Mouse (Mus musculus) limb, embryonic 15.5 days (tissue): Measurements from ENCODE around the gene Foxd1. TPM values are rescaled to one million over a fixed set of nuclear protein-coding genes. Genes with fewer than 3 reads are reported as not detected.

ENCODE experiments used
- ATAC-seq: fragments of 200-750 bp; cut with Nextera tagmentation; 2 replicates; pipeline ENCODE4 v1.8.0; 2017; ENCODE audit warnings: low read depth, moderate TSS enrichment; ENCODE audit not compliant: insufficient number of reproducible peaks, low FRiP score, low TSS enrichment
- H3K27ac ChIP-seq: fragments of 300-500 bp; sonication (generic); 2 replicates; pipeline ENCODE4 v1.5.1; 2015; ENCODE audit warnings: moderate library complexity, mild to moderate bottlenecking, inconsistent platforms
- H3K27me3 ChIP-seq: fragments of 300-500 bp; sonication (generic); 2 replicates; pipeline ENCODE4 v1.6.1; 2015; ENCODE audit warnings: inconsistent platforms
- H3K36me3 ChIP-seq: fragments of 300-500 bp; sonication (generic); 2 replicates; pipeline ENCODE4 v1.6.1; 2015; ENCODE audit warnings: inconsistent platforms
- H3K4me1 ChIP-seq: fragments of 300-500 bp; sonication (generic); 2 replicates; pipeline ENCODE4 v1.6.1; 2015; ENCODE audit warnings: inconsistent platforms
- H3K4me2 ChIP-seq: fragments of 300-500 bp; sonication (generic); 2 replicates; pipeline ENCODE4 v1.6.1; 2015; ENCODE audit warnings: mild to moderate bottlenecking, inconsistent platforms
- H3K4me3 ChIP-seq: fragments of 300-500 bp; sonication (generic); 2 replicates; pipeline ENCODE4 v1.5.1; 2015; ENCODE audit warnings: mild to moderate bottlenecking, inconsistent platforms
- H3K9ac ChIP-seq: fragments of 300-500 bp; sonication (generic); 2 replicates; pipeline ENCODE4 v1.6.1; 2015; ENCODE audit warnings: inconsistent platforms
- H3K9me3 ChIP-seq: fragments of 300-500 bp; sonication (generic); 2 replicates; pipeline ENCODE4 v1.6.1; 2016; ENCODE audit warnings: inconsistent platforms
- WGBS: fragments of 180-500 bp; shearing (Covaris S2); methylation state at CpG from one replicate; pipeline ENCODE4 v1.1.7; 2015; 5-methylcytosine and 5-hydroxymethylcytosine counted together
- polyA plus RNA-seq: library from polyadenylated mRNA; unstranded; fragments of >200 nt; fragmentation: Nextera tagmentation; extraction: Ambion mirVana; gene quantifications from 2 replicates; pipeline ENCODE4 v1.2.1, GENCODE M21; 2015

The Foxd1 gene
- polyA plus RNA-seq, 1 experiment from 2014 or later: 0.29 TPM

DNA sequence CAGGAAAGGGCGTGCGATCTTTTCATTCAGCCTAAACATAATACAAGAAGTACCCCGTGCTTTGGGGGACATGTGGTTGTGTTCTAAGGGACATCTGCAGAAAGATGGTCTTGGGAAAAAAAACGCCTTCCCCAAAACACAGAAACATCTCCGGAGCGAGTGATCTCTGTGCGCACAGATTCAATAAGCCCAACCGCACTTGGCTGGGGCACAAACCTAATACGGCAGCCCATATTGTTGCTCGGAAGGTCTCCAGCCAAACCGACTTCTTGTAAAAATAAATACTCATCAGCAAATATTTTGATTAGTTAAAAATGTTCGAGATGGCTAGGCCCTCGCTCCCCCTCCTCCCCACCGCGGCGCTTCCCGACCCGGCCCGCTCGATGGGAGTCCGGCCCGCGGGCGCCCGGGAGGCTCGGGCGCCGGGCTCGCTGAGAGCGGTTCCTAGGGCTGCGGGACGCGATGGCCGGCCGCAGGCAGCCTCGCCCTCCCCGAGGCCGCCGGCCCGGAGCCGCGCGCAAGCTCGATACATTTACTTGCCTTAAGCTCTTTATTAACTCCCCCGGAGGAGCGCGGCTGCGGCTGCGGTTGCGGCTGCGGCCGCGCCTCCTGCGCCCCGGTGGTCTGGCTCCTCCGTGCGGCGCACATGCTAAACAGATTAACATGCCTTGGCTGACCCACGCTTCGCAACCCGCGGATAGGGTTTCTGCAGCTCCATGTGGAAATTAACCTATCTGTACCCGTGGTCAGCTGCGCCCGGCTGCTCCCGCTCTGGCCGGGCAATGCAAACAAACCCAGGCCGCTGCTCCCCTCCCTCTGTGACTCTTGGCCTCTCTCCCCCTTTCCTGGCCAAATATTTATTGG is 37.0 kb downstream of the Foxd1 start:
- H3K9ac ChIP-seq: peak overlapping the region; percentile 39; the same call in 1 of the 2 replicates
- peaks cover 64% of the 10 kb centered on the region for H3K27me3 ChIP-seq
- 1% methylated on average over 68 of the region's 68 CpGs for WGBS
- ATAC-seq: peak; percentile 76
- H3K9me3 ChIP-seq: no peaks in the 10 kb centered on the region
- peak overlapping the region; percentile 46 for H3K4me3 ChIP-seq
- peak overlapping the region; percentile 81 for H3K27ac ChIP-seq
- H3K4me2 ChIP-seq: peak overlapping the region; percentile 88
- H3K4me1 ChIP-seq: peaks cover 34% of the 10 kb centered on the region
- H3K36me3 ChIP-seq: no peaks in the 10 kb centered on the region

DNA sequence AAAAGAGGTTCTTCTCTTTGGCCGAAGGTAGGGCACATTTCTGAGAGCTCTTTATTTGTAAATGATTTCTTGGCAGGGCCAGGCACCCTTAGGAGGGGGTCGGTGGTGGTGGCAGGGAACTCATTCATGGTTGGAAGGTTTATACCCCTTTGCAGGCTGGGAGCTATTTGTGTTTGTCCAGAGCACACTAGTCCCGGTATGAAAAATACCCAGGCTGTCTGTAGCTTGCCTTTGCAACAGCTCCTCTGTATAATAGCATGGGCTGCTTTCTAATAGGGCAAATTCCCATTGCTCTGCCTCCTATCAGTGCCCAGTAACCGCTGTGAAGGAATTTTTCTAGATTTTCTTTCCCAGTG is 37.6 kb downstream of the Foxd1 start:
- Histone ChIP-seq H3K9ac (no peak overlapping the region), H3K4me3 (peak overlapping the region; percentile 46), H3K4me1 (peaks cover 34% of the 10 kb centered on the region), H3K27me3 (peaks cover 64% of the 10 kb centered on the region), H3K27ac (peak overlapping the region; percentile 81), H3K4me2 (peak overlapping the region; percentile 88), H3K9me3 (no peaks in the 10 kb centered on the region), H3K36me3 (no peaks in the 10 kb centered on the region)
- peak; percentile 57 for ATAC-seq
- WGBS: 4% methylated on average over 4 of the region's 4 CpGs

DNA sequence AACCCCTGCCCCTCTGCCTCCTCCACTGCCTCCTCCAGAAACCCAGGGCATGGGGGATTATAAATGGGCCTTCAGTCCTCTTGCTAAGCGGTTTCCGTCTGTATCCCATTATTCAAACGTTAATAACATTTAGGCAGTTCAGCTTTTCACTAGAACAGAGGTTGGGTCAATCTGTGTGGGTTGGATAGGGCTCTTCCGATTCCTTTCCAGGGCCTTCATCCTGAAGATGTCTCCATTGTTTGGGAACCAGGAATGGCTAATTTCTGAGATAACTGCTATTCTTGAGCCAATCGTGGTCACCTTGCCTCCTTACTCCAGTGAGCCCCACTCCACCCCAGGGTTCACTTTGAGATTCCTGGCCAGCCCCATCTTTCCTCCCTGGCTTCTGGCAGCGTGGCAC is 38.0 kb downstream of the Foxd1 start:
- ATAC-seq: no peak
- peaks cover 67% of the 10 kb centered on the region for H3K27me3 ChIP-seq
- no peak overlapping the region for H3K9ac ChIP-seq
- no peaks in the 10 kb centered on the region for H3K9me3 ChIP-seq
- no peak overlapping the region for H3K4me3 ChIP-seq
- H3K27ac ChIP-seq: peak overlapping the region; percentile 81
- WGBS: 26% methylated on average over 6 of the region's 6 CpGs
- H3K36me3 ChIP-seq: no peaks in the 10 kb centered on the region
- peak overlapping the region; percentile 88 for H3K4me2 ChIP-seq
- H3K4me1 ChIP-seq: peaks cover 34% of the 10 kb centered on the region

DNA sequence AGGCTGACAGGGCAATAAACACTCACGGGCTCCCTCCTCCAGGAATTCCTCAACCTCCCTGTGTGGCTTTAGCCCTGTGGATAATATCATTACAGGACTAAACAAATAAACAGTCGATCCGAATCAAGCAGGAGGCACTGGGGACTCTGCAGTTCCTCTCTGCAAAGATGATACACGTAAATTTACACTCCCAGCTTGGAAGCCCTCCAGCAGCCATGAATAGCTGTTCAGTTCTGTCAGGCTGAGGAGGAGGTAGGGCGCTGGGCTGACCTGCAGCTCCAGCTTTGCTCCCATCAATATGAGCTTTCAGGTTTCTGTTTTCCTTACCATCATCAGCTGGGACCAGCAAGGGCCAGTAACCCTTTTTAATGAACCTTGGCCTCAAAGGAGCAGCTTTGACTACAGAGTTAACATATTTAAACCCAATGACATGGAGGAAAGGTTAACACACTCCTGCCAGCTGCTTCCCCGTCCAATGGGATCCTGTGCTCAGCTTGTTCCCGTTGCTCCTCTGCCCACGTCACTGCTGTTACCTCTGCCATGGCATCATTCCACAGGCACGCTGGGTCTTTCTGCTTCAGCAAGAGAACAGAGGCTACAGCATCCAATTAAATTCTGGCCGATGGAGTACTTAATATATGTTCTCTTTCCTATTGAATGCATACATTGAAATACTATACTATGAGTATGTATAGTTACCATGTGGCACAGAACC is 39.5 kb downstream of the Foxd1 start:
- no peak overlapping the region for H3K4me3 ChIP-seq
- H3K36me3 ChIP-seq: no peaks in the 10 kb centered on the region
- peaks cover 65% of the 10 kb centered on the region for H3K27me3 ChIP-seq
- H3K4me1 ChIP-seq: peaks cover 34% of the 10 kb centered on the region
- no peak overlapping the region for H3K27ac ChIP-seq
- ATAC-seq: peak; percentile 31; the same call in 1 of the 2 replicates
- 18% methylated on average over 10 of the region's 10 CpGs for WGBS
- H3K9ac ChIP-seq: no peak overlapping the region
- no peaks in the 10 kb centered on the region for H3K9me3 ChIP-seq
- no peak overlapping the region for H3K4me2 ChIP-seq

Other genes with a start within 250 kb of the Foxd1 start
- gene Arhgef28, start 147.8 kb upstream of the Foxd1 start, polyA plus RNA-seq: 13.3 and 15.0 TPM in 2 replicates
- 26.4 and 26.9 TPM in 2 replicates for gene Utp15, start 91.2 kb upstream of the Foxd1 start, polyA plus RNA-seq
- 23.3 and 25.3 TPM in 2 replicates for gene Ankra2, start 91.2 kb upstream of the Foxd1 start, polyA plus RNA-seq
- not detected in 2 replicates for gene Gm21976, start 74.4 kb upstream of the Foxd1 start, polyA plus RNA-seq
- gene Btf3, start 37.2 kb upstream of the Foxd1 start, polyA plus RNA-seq: 590 and 660 TPM in 2 replicates
- gene Gm10320, start 137.8 kb downstream of the Foxd1 start, polyA plus RNA-seq: 1.1 and 1.3 TPM in 2 replicates